Mouse (Mus musculus) cerebellum, adult 2 months (tissue): ENCODE results near the gene Sel1l3. TPM values are rescaled to one million over a fixed set of nuclear protein-coding genes. Genes with fewer than 3 reads are reported as not detected.
A peak's percentile ranks its signal among the peaks of the same experiment; 100 is the strongest.

ENCODE experiments used
- DNase-seq, 2 experiments: peaks; one replicate each; pipeline ENCODE4 v3.0.0; 2021
- H3K27ac ChIP-seq: fragments of 200-500 bp; 2 replicates; pipeline ENCODE4 v1.5.1; 2012; ENCODE audit warnings: low read length, control low read depth, inconsistent platforms; ENCODE audit not compliant: insufficient read depth
- H3K27me3 ChIP-seq: fragments of 200-500 bp; 2 replicates; pipeline ENCODE4 v1.6.1; 2012; ENCODE audit warnings: inconsistent platforms, mild to moderate bottlenecking, low read length, moderate library complexity; ENCODE audit not compliant: control insufficient read depth, insufficient read depth
- H3K4me1 ChIP-seq: fragments of 200-500 bp; 2 replicates; pipeline ENCODE4 v1.6.1; 2011; ENCODE audit warnings: low read length; ENCODE audit not compliant: control insufficient read depth, insufficient read depth
- H3K4me3 ChIP-seq: fragments of 200-500 bp; replicated peaks from 2 replicates; pipeline ENCODE3; 2011; ENCODE audit warnings: mild to moderate bottlenecking, low read depth, low read length, control low read depth; ENCODE audit not compliant: insufficient read depth
- CTCF ChIP-seq: fragments of 200-500 bp; IDR thresholded peaks from 2 replicates; pipeline ENCODE4 v1.5.1; 2011; ENCODE audit warnings: low read depth, mild to moderate bottlenecking, control low read depth, low read length, moderate library complexity, borderline replicate concordance; ENCODE audit not compliant: insufficient read depth
- POLR2A ChIP-seq: fragments of 200-500 bp; IDR thresholded peaks from 2 replicates; pipeline ENCODE4 v1.6.1; 2011; ENCODE audit warnings: low read length, control low read depth, borderline replicate concordance; ENCODE audit not compliant: insufficient read depth
- WGBS: fragments of 180-500 bp; shearing (Covaris S2); methylation state at CpG from one replicate; pipeline ENCODE4 v1.1.7; 2018; 5-methylcytosine and 5-hydroxymethylcytosine counted together
- polyA plus RNA-seq: library from polyadenylated mRNA; depleted of rRNA; stranded (reverse); fragments of >200 nt; gene quantifications from 2 replicates; pipeline ENCODE4 v1.2.3, GENCODE M21; 2012

Sel1l3 gene
- polyA plus RNA-seq, 1 experiment = 70.8 TPM

GRCm38 (mm10) chr5:53196387-53197088 lies 17.2 kb downstream of the Sel1l3 start:
- H3K4me1 ChIP-seq = peaks cover 52% of the 10 kb centered on the region

GRCm38 (mm10) chr5:53194841-53195240 lies 18.9 kb downstream of the Sel1l3 start:
- Histone ChIP-seq H3K4me3 (no peak overlapping the region), H3K27me3 (no peaks in the 10 kb centered on the region), H3K27ac (no peak overlapping the region), H3K4me1 (peaks cover 44% of the 10 kb centered on the region)
- DNase-seq = no peak
- whole genome bisulfite sequencing = 83% methylated on average over 3 of the region's 3 CpGs
- TF ChIP-seq POLR2A = no peak
- no peak for TF ChIP-seq CTCF

More at GRCm38 (mm10) chr5:53196387-53197088, 17.2 kb downstream of the Sel1l3 start:
- H3K27me3 ChIP-seq = no peaks in the 10 kb centered on the region
- DNase-seq = peak; percentile 67 to 83
- 12% methylated on average over 10 of the region's 10 CpGs for WGBS
- H3K27ac ChIP-seq = peak overlapping the region; percentile 49
- no peak overlapping the region for H3K4me3 ChIP-seq
- no peak; the same call in 1 of the 2 replicates for TF ChIP-seq CTCF
- no peak for TF ChIP-seq POLR2A

- H3K27me3 ChIP-seq = no peaks in the 10 kb centered on the region
- no peak for DNase-seq
- TF ChIP-seq POLR2A (no peak), CTCF (no peak)
- peaks cover 42% of the 10 kb centered on the region for H3K4me1 ChIP-seq
- 77% methylated on average over 2 of the region's 2 CpGs for WGBS
- no peak overlapping the region for H3K4me3 ChIP-seq
- H3K27ac ChIP-seq = no peak overlapping the region
These were observed 19.3 kb downstream of the Sel1l3 start for GRCm38 (mm10) chr5:53194421-53194820.

GRCm38 (mm10) chr5:53193092-53194030 lies 20.4 kb downstream of the Sel1l3 start:
- TF ChIP-seq POLR2A (no peak), CTCF (no peak)
- no peaks in the 10 kb centered on the region for H3K27me3 ChIP-seq
- no peak overlapping the region for H3K4me3 ChIP-seq
- 67% methylated on average over 13 of the region's 13 CpGs for WGBS
- H3K4me1 ChIP-seq = peaks cover 40% of the 10 kb centered on the region
- DNase-seq = no peak
- no peak overlapping the region for H3K27ac ChIP-seq

- no peak overlapping the region for H3K27ac ChIP-seq
- H3K27me3 ChIP-seq = no peaks in the 10 kb centered on the region
- no peak overlapping the region for H3K4me3 ChIP-seq
- TF ChIP-seq CTCF (no peak), POLR2A (no peak)
- H3K4me1 ChIP-seq = peaks cover 28% of the 10 kb centered on the region
- WGBS = 79% methylated on average over 2 of the region's 2 CpGs
- no peak for DNase-seq
These were observed 25.1 kb downstream of the Sel1l3 start for GRCm38 (mm10) chr5:53188608-53189007.

GRCm38 (mm10) chr5:53187245-53187644 lies 26.5 kb downstream of the Sel1l3 start:
- Histone ChIP-seq H3K4me1 (peaks cover 22% of the 10 kb centered on the region), H3K4me3 (no peak overlapping the region), H3K27me3 (no peaks in the 10 kb centered on the region), H3K27ac (peak overlapping the region; percentile 42)
- WGBS = 14% methylated on average over 10 of the region's 10 CpGs
- TF ChIP-seq CTCF (no peak), POLR2A (no peak)
- DNase-seq = peak; percentile 52 to 71

GRCm38 (mm10) chr5:53185803-53186202 lies 27.9 kb downstream of the Sel1l3 start:
- 89% methylated on average over 11 of the region's 11 CpGs for WGBS
- no peak overlapping the region for H3K4me3 ChIP-seq
- H3K27me3 ChIP-seq = no peaks in the 10 kb centered on the region
- H3K4me1 ChIP-seq = peaks cover 18% of the 10 kb centered on the region; the same call in 1 of the 2 replicates
- TF ChIP-seq POLR2A = no peak
- TF ChIP-seq CTCF = no peak
- no peak overlapping the region for H3K27ac ChIP-seq
- DNase-seq = no peak
